Mouse (Mus musculus): ENCODE measurements around the gene Adgre4. TPM values are rescaled to one million over a fixed set of nuclear protein-coding genes. Genes with fewer than 3 reads are reported as not detected.

The Adgre4 gene
- polyA plus RNA-seq (2015; fragmentation: Nextera tagmentation; extraction: Ambion mirVana), result 0.09 and 0.21 TPM in 2 replicates

DNA sequence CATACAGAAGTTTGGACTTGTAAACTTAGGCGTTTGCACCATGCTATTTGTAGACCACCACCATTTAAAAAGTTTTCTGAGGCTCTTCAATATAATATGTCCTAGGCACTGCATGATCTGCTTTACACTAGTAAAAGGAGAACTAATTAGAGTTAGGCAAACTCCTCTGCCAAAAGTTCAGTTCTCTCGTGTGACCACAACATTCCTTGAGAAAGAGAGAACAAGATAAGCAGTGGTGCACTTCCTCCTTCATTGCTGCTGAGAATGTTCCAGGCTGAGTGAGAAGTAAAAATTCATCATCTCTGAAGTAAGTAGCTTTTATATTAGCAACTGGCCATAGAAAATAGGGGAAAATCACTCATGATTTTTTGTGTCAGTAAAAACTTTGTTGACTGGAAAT lies at the start of gene Adgre4:
Adgre4 (plus strand) TSS at position 199 of the 400 bp plus-strand sequence.
- H3K4me1 ChIP-seq (ENCODE audit: control insufficient read depth, insufficient read depth, low read length), result no peaks in the 10 kb centered on the region
- no peak within 1 kb of the TSS for H3K27ac ChIP-seq (ENCODE audit: low read length)
- H3K4me3 ChIP-seq (ENCODE audit: low read depth, low read length), result no peak within 1 kb of the TSS
- no peaks in the 10 kb centered on the region for H3K9me3 ChIP-seq (replicated peaks; ENCODE audit: control insufficient read depth, low read length, poor library complexity, severe bottlenecking)
- no peak for ATAC-seq
- no peak within 1 kb of the TSS for H3K9ac ChIP-seq (ENCODE audit: low read depth, low read length)
- WGBS, result 81% methylated on average over 2 of the region's 2 CpGs
- no peaks in the 10 kb centered on the region for H3K36me3 ChIP-seq (ENCODE audit: control insufficient read depth, insufficient read depth, low read length)
- H3K4me2 ChIP-seq (ENCODE audit: low read length), result no peak within 1 kb of the TSS
- no peaks in the 10 kb centered on the region for H3K27me3 ChIP-seq (ENCODE audit: control insufficient read depth, insufficient read depth, low read depth, low read length)

DNA sequence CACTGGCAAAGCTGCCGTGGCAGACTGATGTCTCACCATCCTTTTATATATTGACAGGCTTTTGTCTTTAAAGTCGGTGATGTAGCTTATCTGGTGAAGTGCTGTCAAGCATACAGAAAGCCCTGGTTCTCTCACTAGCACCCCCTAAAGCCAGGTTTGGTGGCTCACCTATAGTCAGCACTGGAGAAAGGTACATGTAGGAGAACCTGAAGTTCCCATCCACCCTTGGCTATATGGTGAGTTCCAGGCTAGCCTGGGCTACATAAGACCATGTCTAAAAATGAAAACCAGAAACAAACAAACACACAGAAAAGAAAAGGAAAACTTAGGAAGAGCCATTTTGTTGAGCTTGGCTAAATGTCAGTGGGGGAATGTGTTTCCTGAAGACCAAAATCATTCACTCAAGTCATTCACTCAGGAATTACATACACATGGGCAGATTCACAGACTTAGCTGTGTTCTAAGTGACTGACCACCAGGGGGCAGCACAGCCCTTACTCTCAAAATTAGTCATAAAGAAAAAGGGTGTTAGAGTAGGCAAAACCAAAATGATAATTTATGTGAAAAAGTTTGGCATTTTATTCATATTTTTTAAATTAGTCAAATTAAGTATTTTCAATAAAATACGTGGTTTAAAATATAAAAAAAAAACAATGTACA lies 47.5 kb upstream of the Adgre4 start:
- no peak overlapping the region for H3K4me3 ChIP-seq (ENCODE audit: low read depth, low read length)
- no peaks in the 10 kb centered on the region for H3K4me1 ChIP-seq (ENCODE audit: control insufficient read depth, insufficient read depth, low read length)
- no peaks in the 10 kb centered on the region for H3K27me3 ChIP-seq (ENCODE audit: control insufficient read depth, insufficient read depth, low read depth, low read length)
- H3K27ac ChIP-seq (ENCODE audit: low read length), result no peak overlapping the region
- H3K9me3 ChIP-seq (replicated peaks; ENCODE audit: control insufficient read depth, low read length, poor library complexity, severe bottlenecking), result no peaks in the 10 kb centered on the region
- no peak overlapping the region for H3K4me2 ChIP-seq (ENCODE audit: low read length)
- no peak overlapping the region for H3K9ac ChIP-seq (ENCODE audit: low read depth, low read length)
- ATAC-seq, result peak; percentile 70; the same call in 1 of the 2 replicates
- peaks cover 3% of the 10 kb centered on the region; the same call in 1 of the 2 replicates for H3K36me3 ChIP-seq (ENCODE audit: control insufficient read depth, insufficient read depth, low read length)
- 65% methylated on average over 3 of the region's 3 CpGs for WGBS

DNA sequence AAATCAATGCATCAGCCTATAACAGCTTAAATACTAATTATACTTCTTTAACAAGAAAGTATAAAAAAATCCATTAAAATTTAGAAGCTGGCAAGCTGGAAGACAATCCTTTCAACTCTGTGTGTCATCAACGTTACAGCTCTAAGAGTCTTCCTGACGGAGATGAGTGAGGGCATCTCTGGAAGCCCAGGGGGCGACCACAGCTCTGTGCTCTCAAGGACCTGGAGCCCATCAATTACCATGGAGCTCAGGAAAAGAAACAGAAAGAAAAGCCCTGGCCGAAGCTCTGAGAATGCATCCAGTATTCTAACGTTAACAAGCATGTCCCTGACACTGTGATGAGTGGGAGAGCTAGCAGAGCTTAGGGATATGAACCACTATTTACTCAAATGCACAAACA lies 46.9 kb upstream of the Adgre4 start:
- Histone ChIP-seq H3K36me3 (ENCODE audit: control insufficient read depth, insufficient read depth, low read length) (peaks cover 2% of the 10 kb centered on the region; the same call in 1 of the 2 replicates), H3K4me2 (ENCODE audit: low read length) (no peak overlapping the region), H3K9me3 (replicated peaks; ENCODE audit: control insufficient read depth, low read length, poor library complexity, severe bottlenecking) (no peaks in the 10 kb centered on the region), H3K9ac (ENCODE audit: low read depth, low read length) (no peak overlapping the region), H3K27ac (ENCODE audit: low read length) (no peak overlapping the region), H3K4me3 (ENCODE audit: low read depth, low read length) (no peak overlapping the region), H3K27me3 (ENCODE audit: control insufficient read depth, insufficient read depth, low read depth, low read length) (no peaks in the 10 kb centered on the region), H3K4me1 (ENCODE audit: control insufficient read depth, insufficient read depth, low read length) (no peaks in the 10 kb centered on the region)
- 75% methylated on average over 5 of the region's 5 CpGs for WGBS
- no peak for ATAC-seq

DNA sequence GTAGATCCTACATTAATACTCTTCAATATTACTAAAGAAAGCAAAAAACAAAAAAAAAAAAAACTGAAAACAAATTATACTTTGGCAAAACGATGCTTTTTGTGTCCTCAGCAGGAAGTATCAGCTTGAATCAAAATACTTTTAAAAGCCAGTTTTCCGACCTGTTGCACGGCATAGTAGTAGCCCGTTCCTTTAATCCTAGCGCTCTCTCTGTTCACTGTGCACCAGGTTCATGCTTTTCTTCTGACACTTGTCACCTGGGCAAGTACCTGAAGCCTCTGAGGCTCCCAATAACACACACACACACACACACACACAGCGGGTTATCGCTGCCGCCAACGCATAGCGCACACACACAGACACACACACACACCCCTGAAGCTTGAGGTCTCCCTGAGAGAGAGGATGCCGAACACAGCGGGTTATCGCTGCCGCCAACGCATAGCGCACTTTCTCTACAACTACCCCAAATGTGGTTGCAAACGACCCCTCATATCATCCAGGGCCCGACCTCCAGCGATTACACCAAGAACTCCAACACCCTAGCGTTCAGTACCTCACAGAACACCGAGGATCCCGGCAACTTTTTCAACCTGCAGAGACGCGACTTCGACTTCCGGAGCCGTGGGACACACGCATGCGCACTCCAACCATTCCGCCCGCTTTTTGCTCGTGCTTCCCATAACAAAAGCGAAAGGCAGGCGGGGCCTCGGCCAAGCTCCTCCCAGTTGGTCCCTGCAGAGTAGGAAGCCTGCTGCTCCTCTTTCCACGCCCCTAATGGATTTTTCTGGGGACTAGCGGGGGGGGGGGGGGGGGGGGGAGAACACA lies 37.6 kb upstream of the Adgre4 start, which contains the start of gene Pot1b:
Pot1b (minus strand) TSS at position 645 of the 828 bp plus-strand sequence.
- 0% methylated on average over 35 of the region's 37 CpGs for WGBS
- 0 out of 2 replicates have a peak, but pooled peaks cover 2% of the 10 kb centered on the region for H3K36me3 ChIP-seq (ENCODE audit: control insufficient read depth, insufficient read depth, low read length)
- peak within 1 kb of the TSS; percentile 46 for H3K4me3 ChIP-seq (ENCODE audit: low read depth, low read length)
- no peaks in the 10 kb centered on the region for H3K9me3 ChIP-seq (replicated peaks; ENCODE audit: control insufficient read depth, low read length, poor library complexity, severe bottlenecking)
- ATAC-seq, result peak; percentile 99
- H3K27me3 ChIP-seq (ENCODE audit: control insufficient read depth, insufficient read depth, low read depth, low read length), result no peaks in the 10 kb centered on the region
- peak within 1 kb of the TSS; percentile 52 for H3K9ac ChIP-seq (ENCODE audit: low read depth, low read length)
- H3K4me2 ChIP-seq (ENCODE audit: low read length), result peak within 1 kb of the TSS; percentile 83
- 0 out of 2 replicates have a peak, but pooled peaks cover 2% of the 10 kb centered on the region for H3K4me1 ChIP-seq (ENCODE audit: control insufficient read depth, insufficient read depth, low read length)
- peak within 1 kb of the TSS; percentile 50; the same call in 1 of the 2 replicates for H3K27ac ChIP-seq (ENCODE audit: low read length)

DNA sequence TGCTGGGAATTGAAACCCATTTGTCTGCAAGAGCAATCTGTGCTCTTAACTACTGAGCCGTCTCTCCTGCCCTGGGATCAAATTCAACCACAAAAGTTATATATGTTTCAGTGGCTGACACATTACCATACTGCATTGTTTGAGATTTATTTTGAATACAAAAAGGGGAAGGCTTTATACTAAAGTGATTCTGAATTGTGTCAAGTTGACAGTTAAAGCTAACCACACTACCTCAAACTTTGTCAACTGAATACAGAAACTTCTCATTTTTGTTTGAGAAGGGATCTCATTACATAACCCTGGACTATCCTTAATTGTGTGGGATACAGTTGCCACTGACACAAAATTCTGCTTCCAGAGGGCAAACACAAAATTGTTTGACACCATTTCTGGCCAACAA lies 28.5 kb upstream of the Adgre4 start:
- Histone ChIP-seq H3K36me3 (ENCODE audit: control insufficient read depth, insufficient read depth, low read length) (no peaks in the 10 kb centered on the region), H3K9me3 (replicated peaks; ENCODE audit: control insufficient read depth, low read length, poor library complexity, severe bottlenecking) (no peaks in the 10 kb centered on the region), H3K27me3 (ENCODE audit: control insufficient read depth, insufficient read depth, low read depth, low read length) (no peaks in the 10 kb centered on the region), H3K9ac (ENCODE audit: low read depth, low read length) (no peak overlapping the region), H3K4me2 (ENCODE audit: low read length) (no peak overlapping the region), H3K4me1 (ENCODE audit: control insufficient read depth, insufficient read depth, low read length) (no peaks in the 10 kb centered on the region), H3K4me3 (ENCODE audit: low read depth, low read length) (no peak overlapping the region), H3K27ac (ENCODE audit: low read length) (no peak overlapping the region)
- no peak for ATAC-seq
- 76% methylated on average over 1 of the region's 1 CpGs for WGBS

DNA sequence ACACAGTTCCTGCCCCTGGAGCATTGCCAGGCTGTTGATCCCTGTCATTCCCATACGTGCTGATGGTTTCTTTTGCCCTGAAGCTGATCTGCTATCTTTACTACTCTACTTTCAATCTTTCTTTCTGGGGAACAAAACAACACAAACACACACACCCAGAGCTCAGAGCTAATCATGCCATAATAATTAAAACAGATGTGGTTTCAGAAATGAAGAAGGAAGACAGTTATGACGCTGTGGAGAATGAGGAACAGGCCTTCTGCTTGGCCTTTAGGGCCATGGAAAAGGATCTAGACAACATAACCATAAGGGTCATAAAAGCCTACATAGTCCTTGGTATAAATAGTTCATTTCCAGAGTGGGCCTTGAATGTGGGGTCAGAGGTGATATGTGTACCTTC lies 27.5 kb upstream of the Adgre4 start:
- no peak overlapping the region for H3K27ac ChIP-seq (ENCODE audit: low read length)
- no peak overlapping the region for H3K4me3 ChIP-seq (ENCODE audit: low read depth, low read length)
- no peaks in the 10 kb centered on the region for H3K9me3 ChIP-seq (replicated peaks; ENCODE audit: control insufficient read depth, low read length, poor library complexity, severe bottlenecking)
- 77% methylated on average over 2 of the region's 2 CpGs for WGBS
- no peaks in the 10 kb centered on the region for H3K27me3 ChIP-seq (ENCODE audit: control insufficient read depth, insufficient read depth, low read depth, low read length)
- H3K36me3 ChIP-seq (ENCODE audit: control insufficient read depth, insufficient read depth, low read length), result no peaks in the 10 kb centered on the region
- ATAC-seq, result no peak
- no peaks in the 10 kb centered on the region for H3K4me1 ChIP-seq (ENCODE audit: control insufficient read depth, insufficient read depth, low read length)
- no peak overlapping the region for H3K4me2 ChIP-seq (ENCODE audit: low read length)
- H3K9ac ChIP-seq (ENCODE audit: low read depth, low read length), result no peak overlapping the region

DNA sequence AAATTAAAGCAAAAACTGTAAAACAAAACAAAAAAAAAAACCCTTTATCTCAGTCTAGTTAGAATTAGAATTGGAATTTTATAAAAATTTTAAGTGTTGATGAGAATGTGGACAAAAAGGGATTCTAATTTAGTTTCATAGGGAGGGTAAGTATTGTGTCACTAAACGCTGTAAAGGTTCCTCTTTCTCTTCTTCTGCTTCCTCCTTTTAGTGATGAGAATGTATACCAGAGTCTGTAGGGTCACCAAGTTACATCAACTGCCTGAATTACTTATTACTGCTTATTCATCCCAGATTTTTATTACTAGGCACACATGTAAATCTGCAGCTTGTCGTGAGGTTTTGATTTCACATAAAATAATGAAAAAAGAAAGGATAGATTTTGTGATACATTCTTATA lies 23.6 kb upstream of the Adgre4 start:
- ATAC-seq, result no peak
- Histone ChIP-seq H3K9me3 (replicated peaks; ENCODE audit: control insufficient read depth, low read length, poor library complexity, severe bottlenecking) (no peaks in the 10 kb centered on the region), H3K27ac (ENCODE audit: low read length) (no peak overlapping the region), H3K4me2 (ENCODE audit: low read length) (no peak overlapping the region), H3K36me3 (ENCODE audit: control insufficient read depth, insufficient read depth, low read length) (no peaks in the 10 kb centered on the region), H3K27me3 (ENCODE audit: control insufficient read depth, insufficient read depth, low read depth, low read length) (no peaks in the 10 kb centered on the region), H3K9ac (ENCODE audit: low read depth, low read length) (no peak overlapping the region), H3K4me1 (ENCODE audit: control insufficient read depth, insufficient read depth, low read length) (no peaks in the 10 kb centered on the region), H3K4me3 (ENCODE audit: low read depth, low read length) (no peak overlapping the region)
- 67% methylated on average over 2 of the region's 2 CpGs for WGBS

DNA sequence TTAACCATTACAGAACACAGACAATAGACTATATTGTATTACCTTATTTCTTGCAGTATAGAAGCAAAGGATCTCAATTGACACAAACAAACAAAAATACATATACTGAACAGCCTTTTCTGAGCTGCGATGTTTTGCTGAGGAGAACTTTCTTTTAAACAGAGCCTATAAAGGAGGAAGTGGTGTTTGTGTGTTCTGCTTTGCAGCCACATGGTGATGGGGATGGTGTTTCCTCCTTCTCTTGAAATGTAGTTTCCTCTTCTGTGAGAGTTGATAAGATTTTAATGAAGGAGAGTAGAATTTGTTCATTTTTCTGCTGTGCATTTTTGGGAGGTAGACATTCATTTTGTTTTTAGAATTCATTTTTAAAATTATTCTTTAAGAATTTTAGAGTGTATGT lies 13.1 kb upstream of the Adgre4 start:
- ATAC-seq, result no peak
- H3K9me3 ChIP-seq (replicated peaks; ENCODE audit: control insufficient read depth, low read length, poor library complexity, severe bottlenecking), result no peaks in the 10 kb centered on the region
- H3K4me1 ChIP-seq (ENCODE audit: control insufficient read depth, insufficient read depth, low read length), result no peaks in the 10 kb centered on the region
- H3K27ac ChIP-seq (ENCODE audit: low read length), result no peak overlapping the region
- 95% methylated on average over 1 of the region's 1 CpGs for WGBS
- H3K9ac ChIP-seq (ENCODE audit: low read depth, low read length), result no peak overlapping the region
- H3K36me3 ChIP-seq (ENCODE audit: control insufficient read depth, insufficient read depth, low read length), result no peaks in the 10 kb centered on the region
- H3K4me3 ChIP-seq (ENCODE audit: low read depth, low read length), result no peak overlapping the region
- no peak overlapping the region for H3K4me2 ChIP-seq (ENCODE audit: low read length)
- H3K27me3 ChIP-seq (ENCODE audit: control insufficient read depth, insufficient read depth, low read depth, low read length), result no peaks in the 10 kb centered on the region

DNA sequence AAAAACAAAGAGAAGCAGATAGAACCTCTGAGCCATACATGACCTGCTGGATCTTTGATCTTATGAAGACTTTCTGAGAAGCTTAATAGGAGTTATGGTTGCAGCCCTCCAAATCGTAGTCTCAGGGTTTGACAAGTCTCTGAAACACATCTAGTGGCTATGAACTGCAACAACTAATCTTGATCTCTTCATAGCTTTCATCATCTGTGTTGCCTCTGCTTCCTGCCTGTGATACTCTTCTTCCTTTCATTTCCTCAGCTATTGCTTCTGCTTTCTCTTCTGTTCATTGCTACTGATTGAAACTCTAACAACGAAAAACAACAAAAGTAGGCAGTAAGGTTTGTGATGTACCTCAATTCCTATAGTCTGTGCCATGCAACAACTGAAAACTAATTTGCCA lies 1.4 kb downstream of the Adgre4 start:
- Histone ChIP-seq H3K4me1 (ENCODE audit: control insufficient read depth, insufficient read depth, low read length) (no peaks in the 10 kb centered on the region), H3K36me3 (ENCODE audit: control insufficient read depth, insufficient read depth, low read length) (no peaks in the 10 kb centered on the region), H3K4me2 (ENCODE audit: low read length) (no peak overlapping the region), H3K9ac (ENCODE audit: low read depth, low read length) (no peak overlapping the region), H3K9me3 (replicated peaks; ENCODE audit: control insufficient read depth, low read length, poor library complexity, severe bottlenecking) (no peaks in the 10 kb centered on the region), H3K27ac (ENCODE audit: low read length) (no peak overlapping the region), H3K4me3 (ENCODE audit: low read depth, low read length) (no peak overlapping the region), H3K27me3 (ENCODE audit: control insufficient read depth, insufficient read depth, low read depth, low read length) (no peaks in the 10 kb centered on the region)
- WGBS, result 83% methylated on average over 2 of the region's 2 CpGs
- ATAC-seq, result no peak
